Mouse (Mus musculus) cerebellum, adult 2 months (tissue): ENCODE measurements around the gene Pou2af1. TPM values are rescaled to one million over a fixed set of nuclear protein-coding genes. Genes with fewer than 3 reads are reported as not detected.

ENCODE experiments used
- DNase-seq, 2 experiments: peaks; one replicate each; pipeline ENCODE4 v3.0.0; 2021
- H3K27ac ChIP-seq: fragments of 200-500 bp; 2 replicates; pipeline ENCODE4 v1.5.1; 2012; ENCODE audit warnings: low read length, control low read depth, inconsistent platforms; ENCODE audit not compliant: insufficient read depth
- H3K27me3 ChIP-seq: fragments of 200-500 bp; 2 replicates; pipeline ENCODE4 v1.6.1; 2012; ENCODE audit warnings: inconsistent platforms, mild to moderate bottlenecking, low read length, moderate library complexity; ENCODE audit not compliant: control insufficient read depth, insufficient read depth
- H3K4me1 ChIP-seq: fragments of 200-500 bp; 2 replicates; pipeline ENCODE4 v1.6.1; 2011; ENCODE audit warnings: low read length; ENCODE audit not compliant: control insufficient read depth, insufficient read depth
- H3K4me3 ChIP-seq: fragments of 200-500 bp; replicated peaks from 2 replicates; pipeline ENCODE3; 2011; ENCODE audit warnings: mild to moderate bottlenecking, low read depth, low read length, control low read depth; ENCODE audit not compliant: insufficient read depth
- CTCF ChIP-seq: fragments of 200-500 bp; IDR thresholded peaks from 2 replicates; pipeline ENCODE4 v1.5.1; 2011; ENCODE audit warnings: low read depth, mild to moderate bottlenecking, control low read depth, low read length, moderate library complexity, borderline replicate concordance; ENCODE audit not compliant: insufficient read depth
- POLR2A ChIP-seq: fragments of 200-500 bp; IDR thresholded peaks from 2 replicates; pipeline ENCODE4 v1.6.1; 2011; ENCODE audit warnings: low read length, control low read depth, borderline replicate concordance; ENCODE audit not compliant: insufficient read depth
- WGBS: fragments of 180-500 bp; shearing (Covaris S2); methylation state at CpG from one replicate; pipeline ENCODE4 v1.1.7; 2018; 5-methylcytosine and 5-hydroxymethylcytosine counted together
- polyA plus RNA-seq: library from polyadenylated mRNA; depleted of rRNA; stranded (reverse); fragments of >200 nt; gene quantifications from 2 replicates; pipeline ENCODE4 v1.2.3, GENCODE M21; 2012

Gene Pou2af1
- polyA plus RNA-seq, 1 experiment: 0.20 TPM

DNA sequence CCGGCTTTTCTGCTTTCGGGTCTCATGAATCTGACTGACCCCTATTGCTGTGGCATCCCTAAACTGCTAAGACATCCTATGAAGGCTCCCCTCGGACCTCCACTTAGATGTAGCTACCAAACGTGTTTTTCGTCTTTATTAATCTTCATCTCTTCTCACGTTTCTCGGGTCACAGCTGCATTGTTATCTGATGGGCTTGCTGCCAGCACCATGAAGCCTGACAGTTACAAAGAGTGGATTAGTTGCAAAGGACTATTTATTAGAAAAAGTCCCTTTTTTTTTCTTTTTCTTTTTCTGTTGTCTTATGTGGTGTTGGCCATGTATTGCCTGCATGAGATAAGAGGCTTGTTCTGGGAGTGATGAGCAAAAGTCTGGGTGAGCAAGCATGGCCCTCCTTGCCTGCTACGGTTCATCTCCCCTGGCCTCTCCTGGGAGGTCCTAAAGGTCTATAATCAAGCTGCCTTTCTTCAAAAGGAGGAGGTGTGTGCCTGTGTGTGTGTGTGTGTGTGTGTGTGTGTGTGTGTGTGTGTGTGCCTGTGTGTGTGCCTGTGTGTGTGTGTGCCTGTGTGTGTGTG is 38.5 kb upstream of the Pou2af1 start:
- Histone ChIP-seq H3K27me3 (no peaks in the 10 kb centered on the region), H3K4me3 (no peak overlapping the region), H3K27ac (no peak overlapping the region), H3K4me1 (no peaks in the 10 kb centered on the region; the same call in 1 of the 2 replicates)
- TF ChIP-seq POLR2A (no peak), CTCF (no peak)
- no peak for DNase-seq
- 77% methylated on average over 8 of the region's 8 CpGs for WGBS

DNA sequence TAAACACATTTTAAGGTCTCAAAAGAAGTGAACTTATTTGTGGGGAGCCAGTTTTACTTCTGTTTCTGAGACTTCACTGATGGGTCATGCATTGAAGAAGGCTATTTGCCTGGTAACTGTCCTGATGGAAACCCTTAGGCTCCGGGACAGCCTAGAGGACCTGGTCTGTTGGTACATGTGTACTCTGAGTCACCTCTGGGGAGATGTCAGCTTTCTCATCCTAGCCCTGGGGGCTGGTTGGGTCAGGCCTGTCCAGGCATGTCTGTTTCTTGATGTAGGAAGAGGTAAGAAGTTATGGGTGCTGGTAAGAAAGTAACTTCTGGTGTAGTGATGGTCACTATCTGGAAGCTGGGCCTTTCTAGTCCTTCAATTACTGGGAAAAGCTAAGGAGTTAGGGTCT is 37.8 kb upstream of the Pou2af1 start:
- Histone ChIP-seq H3K27me3 (no peaks in the 10 kb centered on the region), H3K4me1 (peaks cover 5% of the 10 kb centered on the region; the same call in 1 of the 2 replicates), H3K4me3 (no peak overlapping the region), H3K27ac (no peak overlapping the region)
- WGBS: 100% methylated on average over 1 of the region's 1 CpGs
- TF ChIP-seq CTCF: no peak
- no peak for TF ChIP-seq POLR2A
- no peak for DNase-seq

DNA sequence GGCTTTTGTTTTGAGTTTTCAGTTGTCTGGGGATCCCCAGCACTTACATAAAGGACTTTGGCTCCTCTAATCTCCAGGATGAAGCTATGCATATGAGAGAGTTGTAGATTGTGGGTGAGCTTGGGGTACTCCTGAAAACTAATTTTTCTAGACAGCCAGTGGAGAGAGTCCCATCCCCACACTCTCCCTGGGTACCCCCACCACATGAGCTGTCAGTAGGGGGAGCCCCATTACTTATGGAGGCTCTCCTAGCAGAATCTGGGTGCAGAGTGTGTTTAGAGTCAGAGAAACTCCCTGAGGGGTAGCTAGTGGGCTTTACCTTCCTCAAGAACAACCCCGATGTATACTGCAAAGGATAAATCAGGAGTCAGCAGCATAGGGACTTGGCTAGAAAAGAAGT is 35.2 kb upstream of the Pou2af1 start:
- TF ChIP-seq POLR2A (no peak), CTCF (0 out of 2 replicates have a peak, but pooled peaks have one; percentile 6)
- WGBS: 100% methylated on average over 1 of the region's 1 CpGs

DNA sequence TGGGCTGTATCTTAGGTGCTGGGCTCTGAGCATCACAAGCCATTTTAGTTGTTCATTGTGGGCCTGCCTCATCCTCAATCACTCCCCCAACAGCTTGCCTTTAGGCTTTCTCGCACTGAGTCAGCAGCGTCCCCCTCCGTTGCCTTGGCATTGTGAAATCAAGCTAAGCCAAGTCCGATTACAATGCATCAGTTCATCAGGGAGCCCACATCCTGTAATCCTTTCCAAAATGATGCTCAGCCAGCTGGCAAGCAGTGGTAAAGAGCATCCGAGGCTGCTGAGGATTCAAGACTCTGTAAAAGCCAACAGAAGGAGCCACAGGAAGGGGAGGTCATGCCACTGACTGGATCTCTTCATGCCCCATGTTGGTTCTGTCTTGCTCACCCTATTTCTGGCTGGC is 32.9 kb upstream of the Pou2af1 start:
- H3K4me1 ChIP-seq: peaks cover 15% of the 10 kb centered on the region
- TF ChIP-seq POLR2A: no peak
- TF ChIP-seq CTCF: no peak
- 8% methylated on average over 5 of the region's 5 CpGs for WGBS
- no peak overlapping the region for H3K27ac ChIP-seq
- peak; percentile 80 to 96 for DNase-seq
- H3K27me3 ChIP-seq: no peaks in the 10 kb centered on the region
- H3K4me3 ChIP-seq: no peak overlapping the region

More for the DNA sequence above, 35.2 kb upstream of the Pou2af1 start:
- Histone ChIP-seq H3K27me3 (no peaks in the 10 kb centered on the region), H3K27ac (no peak overlapping the region), H3K4me3 (no peak overlapping the region), H3K4me1 (peaks cover 13% of the 10 kb centered on the region)
- DNase-seq: no peak

GRCm38 (mm10) chr9:51182716-51183710 is 30.5 kb upstream of the Pou2af1 start:
- no peak overlapping the region for H3K27ac ChIP-seq
- peaks cover 15% of the 10 kb centered on the region for H3K4me1 ChIP-seq
- WGBS: 70% methylated on average over 15 of the region's 15 CpGs
- H3K4me3 ChIP-seq: no peak overlapping the region
- H3K27me3 ChIP-seq: no peaks in the 10 kb centered on the region
- TF ChIP-seq POLR2A: no peak
- TF ChIP-seq CTCF: no peak
- no peak for DNase-seq

DNA sequence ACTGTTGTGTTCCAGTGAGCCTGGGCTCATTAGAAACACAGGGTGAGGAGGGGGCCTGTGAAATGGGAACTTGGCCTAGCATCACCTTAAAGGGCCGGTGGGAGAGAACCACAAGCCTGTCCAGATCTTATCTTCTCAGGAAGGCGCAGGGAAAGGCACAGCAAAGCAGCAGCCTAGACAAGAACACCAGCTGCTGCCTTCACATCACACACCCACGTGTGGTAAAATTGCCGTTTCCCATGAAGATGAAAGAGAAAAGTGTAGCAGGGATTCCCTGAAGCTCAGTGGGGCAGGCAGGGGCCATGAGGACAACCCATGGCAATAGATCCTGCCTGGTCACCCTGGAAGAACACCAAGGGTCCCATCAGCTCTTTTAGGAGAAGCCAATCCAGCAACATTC is 28.1 kb upstream of the Pou2af1 start:
- DNase-seq: no peak
- Histone ChIP-seq H3K4me1 (peaks cover 12% of the 10 kb centered on the region), H3K27ac (no peak overlapping the region), H3K4me3 (no peak overlapping the region), H3K27me3 (no peaks in the 10 kb centered on the region)
- TF ChIP-seq CTCF: no peak
- TF ChIP-seq POLR2A: no peak
- WGBS: 83% methylated on average over 4 of the region's 4 CpGs

DNA sequence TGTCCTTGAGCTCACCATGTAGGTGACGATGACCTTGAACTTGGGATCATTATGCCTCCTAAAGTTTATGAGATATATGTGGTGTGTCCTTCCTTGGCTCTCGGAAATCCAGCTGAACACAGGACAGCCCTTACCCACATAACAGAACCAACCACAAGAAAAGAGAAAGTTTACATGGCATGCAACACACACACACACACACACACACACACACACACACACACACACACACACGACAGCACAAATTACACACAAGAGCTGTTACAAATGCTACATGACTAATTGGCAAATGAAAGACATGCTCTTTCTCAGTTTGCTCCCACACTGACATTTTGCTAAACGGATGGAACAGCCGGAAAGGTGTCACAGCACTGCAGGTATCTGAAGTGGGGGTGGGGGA is 27.6 kb upstream of the Pou2af1 start:
- no peak for TF ChIP-seq CTCF
- WGBS: 61% methylated on average over 5 of the region's 5 CpGs
- peak in 1 of 2 experiments; percentile 28 for DNase-seq

More for the DNA sequence above, 27.6 kb upstream of the Pou2af1 start:
- Histone ChIP-seq H3K27me3 (no peaks in the 10 kb centered on the region), H3K4me3 (no peak overlapping the region), H3K4me1 (peaks cover 9% of the 10 kb centered on the region), H3K27ac (no peak overlapping the region)
